ENCODE assay signal across 20 mouse cellular contexts in genomic region chr16:50103340-50103739, GRCm38 (mm10).
DNase-seq lines count a peak whose midpoint lies in the region; ATAC-seq lines count a peak whose summit lies in the region.
"Had no signal": no experiment of that assay in that cellular context is flagged by ENCODE, and none has a peak within 500 bp of the region (broad histone marks: within the 10 kb centered on the region; RNA-seq: fewer than 3 reads in every experiment).

No protein-coding gene starts in this region.

- no peaks in the 10 kb centered on the region for H3K9me3 ChIP-seq in kidney, embryonic 15.5 days (replicated peaks)
- H3K9me3 ChIP-seq in midbrain, embryonic 11.5 days (ENCODE audit: control insufficient read depth, low read length) = no peaks in the 10 kb centered on the region
- H3K9me3 ChIP-seq in midbrain, embryonic 10.5 days (replicated peaks) = no peaks in the 10 kb centered on the region
- no peaks in the 10 kb centered on the region for H3K9me3 ChIP-seq in heart, embryonic 11.5 days (replicated peaks; ENCODE audit: control insufficient read depth, low read length)
- H3K9me3 ChIP-seq: embryonic facial prominence, embryonic 12.5 days; forebrain, embryonic 13.5 days; heart, embryonic 12.5 days; hindbrain, embryonic 10.5 days had no signal

- WGBS in kidney, embryonic 15.5 days = 70% methylated on average over 7 of the region's 7 CpGs
- WGBS in midbrain, embryonic 11.5 days = 90% methylated on average over 7 of the region's 7 CpGs
- WGBS in midbrain, embryonic 10.5 days = 92% methylated on average over 7 of the region's 7 CpGs
- 72% methylated on average over 7 of the region's 7 CpGs for WGBS in heart, embryonic 11.5 days (ENCODE audit: insufficient replicate concordance)

- peak; percentile 36; the same call in 1 of the 2 replicates for ATAC-seq in kidney, embryonic 15.5 days (replicated peaks; ENCODE audit: low FRiP score)
- ATAC-seq in midbrain, embryonic 11.5 days (ENCODE audit: low FRiP score) = no peak
- ATAC-seq in heart, embryonic 11.5 days (replicated peaks; ENCODE audit: insufficient number of reproducible peaks, low FRiP score, low TSS enrichment) = no peak
- ATAC-seq: forebrain, postnatal 0 days had no signal

- no peak overlapping the region for H3K4me3 ChIP-seq in kidney, embryonic 15.5 days (replicated peaks)
- H3K4me3 ChIP-seq in midbrain, embryonic 11.5 days (ENCODE audit: low read depth, low read length) = no peak overlapping the region
- no peak overlapping the region for H3K4me3 ChIP-seq in midbrain, embryonic 10.5 days
- H3K4me3 ChIP-seq in heart, embryonic 11.5 days (ENCODE audit: low read depth, low read length) = no peak overlapping the region
- H3K4me3 ChIP-seq: embryonic facial prominence, embryonic 12.5 days; forebrain, embryonic 13.5 days; heart, adult 2 months; heart, embryonic 12.5 days; hindbrain, embryonic 10.5 days had no signal

- no peak overlapping the region for H3K27ac ChIP-seq in kidney, embryonic 15.5 days
- H3K27ac ChIP-seq in midbrain, embryonic 11.5 days (ENCODE audit: low read depth, low read length) = no peak overlapping the region
- no peak overlapping the region for H3K27ac ChIP-seq in midbrain, embryonic 10.5 days (replicated peaks)
- no peak overlapping the region for H3K27ac ChIP-seq in heart, embryonic 11.5 days (ENCODE audit: low read depth, low read length)
- H3K27ac ChIP-seq: embryonic facial prominence, embryonic 12.5 days; forebrain, embryonic 13.5 days; heart, adult 2 months; hindbrain, embryonic 10.5 days; hindbrain, embryonic 14.5 days had no signal

- H3K4me2 ChIP-seq in kidney, embryonic 15.5 days = no peak overlapping the region
- H3K4me2 ChIP-seq in midbrain, embryonic 11.5 days = no peak overlapping the region
- H3K4me2 ChIP-seq in heart, embryonic 11.5 days = no peak overlapping the region
- H3K4me2 ChIP-seq: embryonic facial prominence, embryonic 12.5 days; forebrain, embryonic 13.5 days; heart, embryonic 12.5 days; hindbrain, embryonic 14.5 days had no signal

- no peaks in the 10 kb centered on the region for H3K36me3 ChIP-seq in kidney, embryonic 15.5 days
- H3K36me3 ChIP-seq in midbrain, embryonic 11.5 days (ENCODE audit: control insufficient read depth, insufficient read depth, low read length) = no peaks in the 10 kb centered on the region
- no peaks in the 10 kb centered on the region for H3K36me3 ChIP-seq in midbrain, embryonic 10.5 days
- H3K36me3 ChIP-seq in heart, embryonic 11.5 days (ENCODE audit: control insufficient read depth, insufficient read depth, low read length) = no peaks in the 10 kb centered on the region
- H3K36me3 ChIP-seq: embryonic facial prominence, embryonic 12.5 days; heart, embryonic 12.5 days; hindbrain, embryonic 10.5 days had no signal

- H3K9ac ChIP-seq in kidney, embryonic 15.5 days = no peak overlapping the region
- no peak overlapping the region for H3K9ac ChIP-seq in midbrain, embryonic 11.5 days (ENCODE audit: low read length)
- H3K9ac ChIP-seq in heart, embryonic 11.5 days (ENCODE audit: low read depth, low read length) = no peak overlapping the region
- H3K9ac ChIP-seq: embryonic facial prominence, embryonic 12.5 days; forebrain, embryonic 13.5 days; forebrain, postnatal 0 days; heart, embryonic 12.5 days; hindbrain, embryonic 14.5 days had no signal

- no peak for DNase-seq in kidney, postnatal 10 days
- peak; percentile 70 for DNase-seq in midbrain, embryonic 11.5 days (ENCODE audit: low spot score, missing footprints)
- DNase-seq in midbrain, embryonic 10.5 days (ENCODE audit: low spot score) = no peak
- peak; percentile 15 for DNase-seq in NIH3T3 (ENCODE audit: low read depth)
- peak; percentile 38 for DNase-seq in yolk sac, embryonic 10.5 days (ENCODE audit: low spot score)
- DNase-seq in thymus, adult 18-20 months = no peak
- DNase-seq: adrenal gland, postnatal 10 days; cerebellum, adult 11 months; cerebellum, adult 8-10 months; cerebellum, postnatal 14 days; forebrain, postnatal 0 days; gastrocnemius, postnatal 14 days; heart, adult 2 months had no signal

- H3K27me3 ChIP-seq in kidney, embryonic 15.5 days = no peaks in the 10 kb centered on the region
- H3K27me3 ChIP-seq in midbrain, embryonic 11.5 days (ENCODE audit: control insufficient read depth, insufficient read depth, low read length) = no peaks in the 10 kb centered on the region
- H3K27me3 ChIP-seq in midbrain, embryonic 10.5 days (ENCODE audit: low read depth, poor library complexity, severe bottlenecking) = no peaks in the 10 kb centered on the region
- no peaks in the 10 kb centered on the region for H3K27me3 ChIP-seq in heart, embryonic 11.5 days (ENCODE audit: control insufficient read depth, insufficient read depth, low read length)
- H3K27me3 ChIP-seq: embryonic facial prominence, embryonic 12.5 days; forebrain, embryonic 13.5 days; heart, embryonic 12.5 days had no signal

- H3K4me1 ChIP-seq in kidney, embryonic 15.5 days = no peaks in the 10 kb centered on the region
- no peaks in the 10 kb centered on the region for H3K4me1 ChIP-seq in midbrain, embryonic 11.5 days (ENCODE audit: control insufficient read depth, insufficient read depth, low read length)
- no peaks in the 10 kb centered on the region for H3K4me1 ChIP-seq in midbrain, embryonic 10.5 days
- no peaks in the 10 kb centered on the region for H3K4me1 ChIP-seq in heart, embryonic 11.5 days (ENCODE audit: control insufficient read depth, insufficient read depth, low read length)
- H3K4me1 ChIP-seq: embryonic facial prominence, embryonic 12.5 days; forebrain, embryonic 13.5 days; heart, embryonic 12.5 days; hindbrain, embryonic 10.5 days had no signal

Comparison
In these comparisons a context has a peak if more than half of its experiments do, and no peak if none do; other contexts are left out.
1. DNase-seq: peak in midbrain, embryonic 11.5 days (single experiment), NIH3T3 (single experiment) and yolk sac, embryonic 10.5 days (single experiment); none in kidney, postnatal 10 days (single experiment), midbrain, embryonic 10.5 days (single experiment) and thymus, adult 18-20 months (0 of 2).